Mouse (Mus musculus) spleen, adult 2 months (tissue): Measurements from ENCODE around the gene Dlec1. TPM values are rescaled to one million over a fixed set of nuclear protein-coding genes. Genes with fewer than 3 reads are reported as not detected.
A peak's percentile ranks its signal among the peaks of the same experiment; 100 is the strongest.

Experiments
- DNase-seq, 2 experiments: peaks; one replicate each; pipeline versions ENCODE4 v3.0.0 to v3.0.0-alpha.2; 2012 to 2021; ENCODE audit warnings: low spot score in 2 of 2, low read depth in 1 of 2
- H3K27ac ChIP-seq: fragments of 200-500 bp; 2 replicates; pipeline ENCODE4 v1.5.1; 2012; ENCODE audit warnings: low read length, inconsistent platforms; ENCODE audit not compliant: insufficient read depth
- H3K27me3 ChIP-seq: fragments of 200-500 bp; 2 replicates; pipeline ENCODE4 v1.6.1; 2012; ENCODE audit warnings: mild to moderate bottlenecking, moderate library complexity, low read length, inconsistent platforms; ENCODE audit not compliant: control insufficient read depth, insufficient read depth
- H3K36me3 ChIP-seq: fragments of 200-500 bp; 2 replicates; pipeline ENCODE4 v1.6.1; 2012; ENCODE audit warnings: mild to moderate bottlenecking, low read length, inconsistent platforms; ENCODE audit not compliant: control insufficient read depth, insufficient read depth
- H3K4me1 ChIP-seq: fragments of 200-500 bp; 2 replicates; pipeline ENCODE4 v1.6.1; 2011; ENCODE audit warnings: inconsistent platforms; ENCODE audit not compliant: control insufficient read depth, insufficient read depth, insufficient read length
- H3K4me3 ChIP-seq: fragments of 200-500 bp; 2 replicates; pipeline ENCODE4 v1.5.1; 2011; ENCODE audit warnings: mild to moderate bottlenecking, inconsistent platforms; ENCODE audit not compliant: insufficient read depth, insufficient read length; ENCODE audit errors: extremely low read depth
- CTCF ChIP-seq: fragments of 200-500 bp; IDR thresholded peaks from 2 replicates; pipeline ENCODE4 v1.5.1; 2011; ENCODE audit warnings: mild to moderate bottlenecking, inconsistent platforms; ENCODE audit not compliant: insufficient read depth, insufficient read length, insufficient replicate concordance; ENCODE audit errors: extremely low read depth
- POLR2A ChIP-seq: fragments of 200-500 bp; IDR thresholded peaks from 2 replicates; pipeline ENCODE4 v1.6.1; 2011; ENCODE audit warnings: low read depth, low read length, inconsistent platforms
- whole genome bisulfite sequencing: fragments of 180-500 bp; shearing (Covaris S2); methylation state at CpG from one replicate; pipeline ENCODE4 v1.1.7; 2018; 5-methylcytosine and 5-hydroxymethylcytosine counted together
- polyA plus RNA-seq: library from polyadenylated mRNA; depleted of rRNA; stranded (reverse); fragments of >200 nt; gene quantifications from 2 replicates; pipeline ENCODE4 v1.2.3, GENCODE M21; 2012

Dlec1 gene
- polyA plus RNA-seq, 1 experiment: 0.65 TPM

GRCm38 (mm10) chr9:119088148-119088801 is 14.0 kb upstream of the Dlec1 start:
- no peaks in the 10 kb centered on the region for H3K36me3 ChIP-seq
- H3K27me3 ChIP-seq: peaks cover 2% of the 10 kb centered on the region; the same call in 1 of the 2 replicates
- TF ChIP-seq POLR2A (no peak), CTCF (no peak)
- H3K27ac ChIP-seq: 0 out of 2 replicates have a peak overlapping the region, but pooled peaks have one; percentile 12
- peak in 1 of 2 experiments; percentile 64 for DNase-seq
- H3K4me1 ChIP-seq: no peaks in the 10 kb centered on the region
- 2% methylated on average over 24 of the region's 24 CpGs for WGBS
- peak overlapping the region; percentile 41; the same call in 1 of the 2 replicates for H3K4me3 ChIP-seq

DNA sequence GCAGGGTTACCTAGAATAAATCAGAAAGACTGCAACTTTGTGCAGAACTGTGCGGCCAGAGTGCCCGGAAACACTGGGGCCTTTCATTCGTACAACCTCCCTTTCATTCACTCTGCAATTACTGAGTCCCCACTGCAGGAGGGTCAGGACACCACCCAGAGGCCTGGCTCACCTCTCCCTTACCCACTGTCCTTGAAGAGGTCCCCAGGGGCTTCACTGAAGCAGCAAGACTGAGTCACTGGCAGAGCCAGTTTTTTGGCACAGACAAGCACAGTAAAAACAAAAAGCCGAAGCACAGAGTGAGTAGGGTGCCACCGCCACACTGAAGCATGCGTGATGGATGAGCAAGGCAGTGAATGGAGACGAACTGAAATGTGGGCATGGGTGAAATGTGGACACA is 12.8 kb upstream of the Dlec1 start:
- H3K27me3 ChIP-seq: peaks cover 2% of the 10 kb centered on the region; the same call in 1 of the 2 replicates
- no peaks in the 10 kb centered on the region for H3K36me3 ChIP-seq
- peaks cover 2% of the 10 kb centered on the region; the same call in 1 of the 2 replicates for H3K4me1 ChIP-seq
- WGBS: 88% methylated on average over 7 of the region's 7 CpGs
- DNase-seq: no peak
- TF ChIP-seq CTCF: no peak
- H3K27ac ChIP-seq: no peak overlapping the region
- H3K4me3 ChIP-seq: no peak overlapping the region

DNA sequence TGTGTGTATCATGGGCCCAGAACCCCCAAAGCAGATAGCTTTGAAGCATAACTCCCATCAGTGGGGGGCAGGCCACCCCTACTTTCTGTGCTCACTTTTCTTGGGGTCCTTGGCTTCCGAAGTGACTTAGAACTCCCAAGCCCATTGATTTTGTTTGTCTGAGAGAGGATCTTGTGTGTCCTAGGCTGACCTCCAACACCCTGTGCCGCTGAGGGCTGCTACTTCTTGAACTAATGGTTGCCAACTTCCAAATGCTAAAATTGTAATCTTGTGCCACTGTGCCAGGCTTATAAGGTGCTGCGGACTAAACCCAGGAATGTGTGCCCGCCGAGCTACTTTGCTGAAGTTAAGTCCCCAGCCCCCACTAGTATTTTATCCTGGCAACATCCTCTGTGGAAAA is 11.8 kb upstream of the Dlec1 start:
- DNase-seq: no peak
- Histone ChIP-seq H3K27me3 (peaks cover 2% of the 10 kb centered on the region; the same call in 1 of the 2 replicates), H3K36me3 (no peaks in the 10 kb centered on the region), H3K4me3 (no peak overlapping the region), H3K27ac (no peak overlapping the region), H3K4me1 (peaks cover 2% of the 10 kb centered on the region; the same call in 1 of the 2 replicates)
- 95% methylated on average over 5 of the region's 5 CpGs for whole genome bisulfite sequencing
- TF ChIP-seq CTCF (no peak), POLR2A (no peak)

- H3K36me3 ChIP-seq: no peaks in the 10 kb centered on the region
- peaks cover 2% of the 10 kb centered on the region; the same call in 1 of the 2 replicates for H3K4me1 ChIP-seq
- WGBS: 84% methylated on average over 12 of the region's 12 CpGs
- no peak for DNase-seq
- H3K27me3 ChIP-seq: peaks cover 2% of the 10 kb centered on the region; the same call in 1 of the 2 replicates
- H3K4me3 ChIP-seq: no peak overlapping the region
- H3K27ac ChIP-seq: no peak overlapping the region
- TF ChIP-seq POLR2A (no peak), CTCF (no peak)
These were observed 10.5 kb upstream of the Dlec1 start for GRCm38 (mm10) chr9:119091581-119092310.

DNA sequence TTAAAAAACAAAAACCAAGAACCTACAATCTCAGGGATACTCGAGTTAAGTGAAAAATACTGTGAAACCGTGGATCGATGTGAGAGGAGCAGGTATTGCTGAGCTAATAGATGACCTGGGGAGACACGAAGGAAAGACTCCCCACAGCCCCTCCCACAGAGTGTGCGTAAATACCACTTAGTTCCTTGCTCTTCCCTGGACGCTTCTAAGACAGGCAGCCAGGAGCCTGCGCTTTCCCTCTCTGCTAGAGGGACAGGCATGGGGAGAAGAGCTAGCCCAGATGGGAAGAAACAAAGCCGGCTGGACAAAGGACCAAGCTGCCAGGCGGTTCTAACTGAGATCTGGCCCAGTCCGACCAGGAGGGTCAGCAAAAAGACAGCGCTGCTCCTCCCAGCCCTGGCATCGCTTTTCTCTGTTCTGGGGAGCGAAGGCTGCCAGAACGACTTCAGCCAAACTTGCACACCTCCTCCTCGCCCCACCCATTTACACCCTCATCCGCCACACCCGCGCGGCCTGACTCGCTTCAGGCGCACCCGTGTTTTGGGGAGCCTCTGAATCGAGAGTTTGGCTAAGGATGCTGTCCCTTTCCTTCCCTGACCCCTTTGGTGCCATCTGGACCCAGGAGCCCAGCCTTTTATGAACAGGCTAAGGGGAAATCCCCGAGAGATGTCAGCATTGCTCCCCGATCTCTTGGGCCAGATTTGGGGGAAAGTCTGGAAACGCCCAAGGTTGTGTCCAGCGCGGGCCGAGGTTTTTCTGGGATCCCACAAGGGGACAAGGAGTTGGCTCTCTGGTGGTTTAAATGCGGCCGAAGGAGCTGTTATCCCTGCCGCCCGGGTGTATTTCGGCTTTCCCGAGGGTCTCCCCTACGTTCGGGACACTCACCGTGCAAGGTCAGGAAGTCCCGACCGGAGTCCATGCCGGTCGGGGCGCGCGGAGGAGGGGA is 9.5 kb upstream of the Dlec1 start:
- WGBS: 6% methylated on average over 45 of the region's 45 CpGs
- DNase-seq: no peak
- TF ChIP-seq CTCF (no peak), POLR2A (no peak)
- peaks cover 2% of the 10 kb centered on the region; the same call in 1 of the 2 replicates for H3K4me1 ChIP-seq
- H3K27ac ChIP-seq: no peak overlapping the region
- H3K27me3 ChIP-seq: peaks cover 2% of the 10 kb centered on the region; the same call in 1 of the 2 replicates
- H3K4me3 ChIP-seq: peak overlapping the region; percentile 43
- H3K36me3 ChIP-seq: no peaks in the 10 kb centered on the region
